In the genomic region with DNA sequence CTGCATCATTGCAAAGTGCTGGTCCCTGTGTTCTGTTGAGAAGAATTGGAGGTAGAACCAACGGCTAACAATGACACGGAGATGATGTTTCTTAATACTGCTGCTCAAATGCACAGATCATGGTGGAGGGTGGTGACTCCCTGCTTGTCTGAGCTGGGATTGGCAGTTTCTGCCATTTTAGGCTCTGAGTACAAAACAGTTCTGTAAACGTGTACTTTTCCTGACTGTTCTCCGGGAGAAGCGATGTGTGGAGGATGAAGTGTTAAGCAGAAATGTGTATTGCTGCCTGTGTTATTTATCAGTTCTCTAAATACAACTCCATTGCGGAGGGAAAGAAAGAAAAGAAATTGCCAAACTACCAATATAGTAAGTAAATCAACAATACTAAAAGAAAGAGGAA, we compare ENCODE assay signal across 16 mouse cellular contexts.
"Had no signal": no experiment of that assay in that cellular context is flagged by ENCODE, and none has a peak within 500 bp of the region (broad histone marks: within the 10 kb centered on the region; RNA-seq: fewer than 3 reads in every experiment).

No protein-coding gene starts in this region.

- H3K27ac ChIP-seq: neural tube, embryonic 13.5 days; neural tube, embryonic 15.5 days; stomach, embryonic 15.5 days; stomach, postnatal 0 days had no signal

- H3K27me3 ChIP-seq: neural tube, embryonic 13.5 days; neural tube, embryonic 15.5 days; stomach, embryonic 15.5 days had no signal

- DNase-seq: retina, postnatal 1 day; right cerebral cortex, adult 18-20 months; right cerebral cortex, postnatal 14 days; right cerebral cortex, postnatal 25 days; right cerebral cortex, postnatal 4 days; spleen, adult 18-20 months; thymus, adult 18-20 months; thymus, adult 2 months; thymus, postnatal 14 days; thymus, postnatal 25 days; thymus, postnatal 36 days; thymus, postnatal 4 days had no signal

- H3K9me3 ChIP-seq: neural tube, embryonic 13.5 days; neural tube, embryonic 15.5 days; stomach, embryonic 15.5 days had no signal

- H3K36me3 ChIP-seq: neural tube, embryonic 13.5 days; neural tube, embryonic 15.5 days; stomach, embryonic 15.5 days had no signal

- H3K9ac ChIP-seq: neural tube, embryonic 13.5 days; neural tube, embryonic 15.5 days; stomach, embryonic 15.5 days had no signal

- H3K4me1 ChIP-seq: neural tube, embryonic 13.5 days; neural tube, embryonic 15.5 days; stomach, embryonic 15.5 days had no signal

- H3K4me2 ChIP-seq: neural tube, embryonic 13.5 days; neural tube, embryonic 15.5 days; stomach, embryonic 15.5 days had no signal

- H3K4me3 ChIP-seq: neural tube, embryonic 13.5 days; neural tube, embryonic 15.5 days; stomach, embryonic 15.5 days had no signal
